Mouse (Mus musculus) activated CD4-positive, CD25-positive, alpha-beta regulatory T cell, adult 4 months (primary cell): Measurements from ENCODE around the gene Spata31d1d. TPM values are rescaled to one million over a fixed set of nuclear protein-coding genes. Genes with fewer than 3 reads are reported as not detected.
A peak's percentile ranks its signal among the peaks of the same experiment; 100 is the strongest.
"Not testable (repeated sequence)": the region's sequence is repeated elsewhere in the genome, so short reads cannot be mapped to it uniquely, and the experiment has no call there.

Experiments
- ATAC-seq: one replicate; pipeline ENCODE4 v1.8.0; 2017
- polyA plus RNA-seq, 2 experiments: library from polyadenylated mRNA; unstranded; fragments of 100-300 nt; shearing (Covaris generic); gene quantifications; one replicate each; pipeline ENCODE4 v1.2.1; 2017

Gene Spata31d1d
- polyA plus RNA-seq = not detected

GRCm38 (mm10) chr13:59731652-59732051 is at the start of gene Spata31d1d:
Gene Spata31d1d (minus strand): TSS chr13:59731752.
- ATAC-seq = no peak

GRCm38 (mm10) chr13:59779744-59780264 is 48.3 kb upstream of the Spata31d1d start:
- not testable (repeated sequence) for ATAC-seq

GRCm38 (mm10) chr13:59779213-59779612 is 47.7 kb upstream of the Spata31d1d start:
- ATAC-seq = peak; percentile 54

- no peak for ATAC-seq
These were observed 43.6 kb upstream of the Spata31d1d start for GRCm38 (mm10) chr13:59775168-59775567.

- no peak for ATAC-seq
These were observed 39.7 kb upstream of the Spata31d1d start for GRCm38 (mm10) chr13:59771257-59771656.

GRCm38 (mm10) chr13:59770847-59771246 is 39.3 kb upstream of the Spata31d1d start:
- no peak for ATAC-seq

- ATAC-seq = peak; percentile 52
These were observed 38.6 kb upstream of the Spata31d1d start for GRCm38 (mm10) chr13:59770164-59770562.

- peak; percentile 93 for ATAC-seq
These were observed 38.0 kb upstream of the Spata31d1d start, which contains the start of gene Isca1 for GRCm38 (mm10) chr13:59769296-59770163. Gene Isca1 (minus strand): TSS chr13:59769810.

GRCm38 (mm10) chr13:59768531-59768930 is 37.0 kb upstream of the Spata31d1d start:
- no peak for ATAC-seq

GRCm38 (mm10) chr13:59766786-59767515 is 35.4 kb upstream of the Spata31d1d start:
- no peak for ATAC-seq

- no peak for ATAC-seq
These were observed 31.2 kb upstream of the Spata31d1d start for GRCm38 (mm10) chr13:59762791-59763190.

- no peak for ATAC-seq
These were observed 25.4 kb upstream of the Spata31d1d start for GRCm38 (mm10) chr13:59756906-59757305.

GRCm38 (mm10) chr13:59750310-59750709 is 18.8 kb upstream of the Spata31d1d start:
- no peak for ATAC-seq

GRCm38 (mm10) chr13:59746711-59747110 is 15.2 kb upstream of the Spata31d1d start, which contains the start of gene 1700014D04Rik:
Gene 1700014D04Rik (minus strand): TSS chr13:59746752.
- no peak for ATAC-seq

- ATAC-seq = no peak
These were observed 14.6 kb upstream of the Spata31d1d start for GRCm38 (mm10) chr13:59746164-59746563.

GRCm38 (mm10) chr13:59745462-59745861 is 13.9 kb upstream of the Spata31d1d start:
- no peak for ATAC-seq

- ATAC-seq = no peak
These were observed 10.1 kb upstream of the Spata31d1d start for GRCm38 (mm10) chr13:59741697-59742096.

- ATAC-seq = no peak
These were observed 9.5 kb upstream of the Spata31d1d start for GRCm38 (mm10) chr13:59741096-59741495.

GRCm38 (mm10) chr13:59739397-59739796 is 7.8 kb upstream of the Spata31d1d start:
- no peak for ATAC-seq

- no peak for ATAC-seq
These were observed 6.9 kb upstream of the Spata31d1d start for GRCm38 (mm10) chr13:59738455-59738854.

- no peak for ATAC-seq
These were observed 3.6 kb upstream of the Spata31d1d start for GRCm38 (mm10) chr13:59735190-59735589.

- ATAC-seq = not testable (repeated sequence)
These were observed 2.8 kb upstream of the Spata31d1d start for GRCm38 (mm10) chr13:59734347-59734746.

GRCm38 (mm10) chr13:59733936-59734335 is 2.4 kb upstream of the Spata31d1d start:
- no peak for ATAC-seq
